Mouse (Mus musculus): ENCODE measurements around the gene Npff. TPM values are rescaled to one million over a fixed set of nuclear protein-coding genes. Genes with fewer than 3 reads are reported as not detected.

Gene Npff
- polyA plus RNA-seq, 1 experiment from 2014 or later = 5.3 TPM

- Histone ChIP-seq H3K4me1 (replicated peaks) (no peaks in the 10 kb centered on the region), H3K27me3 (no peaks in the 10 kb centered on the region), H3K9me3 (no peaks in the 10 kb centered on the region), H3K4me3 (no peak overlapping the region), H3K4me2 (no peak overlapping the region), H3K36me3 (peaks cover 89% of the 10 kb centered on the region), H3K9ac (no peak overlapping the region), H3K27ac (replicated peaks) (no peak overlapping the region)
- no peak for ATAC-seq (ENCODE audit: low FRiP score, low read depth)
- 89% methylated on average over 19 of the region's 19 CpGs for WGBS
Observed at GRCm38 (mm10) chr15:102501084-102501814, 23.5 kb downstream of the Npff start.

- H3K9ac ChIP-seq = no peak overlapping the region
- H3K27me3 ChIP-seq = no peaks in the 10 kb centered on the region
- H3K36me3 ChIP-seq = peaks cover 86% of the 10 kb centered on the region
- no peak overlapping the region for H3K4me2 ChIP-seq
- no peaks in the 10 kb centered on the region for H3K9me3 ChIP-seq
- H3K4me1 ChIP-seq (replicated peaks) = no peaks in the 10 kb centered on the region
- no peak overlapping the region for H3K4me3 ChIP-seq
- no peak overlapping the region for H3K27ac ChIP-seq (replicated peaks)
- no peak for ATAC-seq (ENCODE audit: low FRiP score, low read depth)
- 87% methylated on average over 5 of the region's 5 CpGs for WGBS
Observed at GRCm38 (mm10) chr15:102500479-102500878, 24.3 kb downstream of the Npff start.

- Histone ChIP-seq H3K4me3 (no peak overlapping the region), H3K27me3 (no peaks in the 10 kb centered on the region), H3K27ac (replicated peaks) (no peak overlapping the region), H3K36me3 (peaks cover 85% of the 10 kb centered on the region), H3K9ac (no peak overlapping the region), H3K4me1 (replicated peaks) (no peaks in the 10 kb centered on the region), H3K9me3 (no peaks in the 10 kb centered on the region), H3K4me2 (no peak overlapping the region)
- no peak for ATAC-seq (ENCODE audit: low FRiP score, low read depth)
- WGBS = 88% methylated on average over 6 of the region's 6 CpGs
Observed at GRCm38 (mm10) chr15:102499851-102500250, 24.9 kb downstream of the Npff start.

- WGBS = 79% methylated on average over 3 of the region's 3 CpGs
- H3K27ac ChIP-seq (replicated peaks) = no peak overlapping the region
- peaks cover 84% of the 10 kb centered on the region for H3K36me3 ChIP-seq
- H3K4me1 ChIP-seq (replicated peaks) = no peaks in the 10 kb centered on the region
- no peak overlapping the region for H3K4me3 ChIP-seq
- H3K9me3 ChIP-seq = no peaks in the 10 kb centered on the region
- ATAC-seq (ENCODE audit: low FRiP score, low read depth) = no peak
- H3K9ac ChIP-seq = no peak overlapping the region
- H3K27me3 ChIP-seq = no peaks in the 10 kb centered on the region
- H3K4me2 ChIP-seq = no peak overlapping the region
Observed at GRCm38 (mm10) chr15:102499370-102499769, 25.4 kb downstream of the Npff start.

- Histone ChIP-seq H3K9ac (no peak overlapping the region), H3K9me3 (no peaks in the 10 kb centered on the region), H3K36me3 (peaks cover 84% of the 10 kb centered on the region), H3K27ac (replicated peaks) (no peak overlapping the region), H3K4me3 (no peak overlapping the region), H3K4me2 (no peak overlapping the region), H3K27me3 (no peaks in the 10 kb centered on the region), H3K4me1 (replicated peaks) (no peaks in the 10 kb centered on the region)
- WGBS = 87% methylated on average over 3 of the region's 3 CpGs
- ATAC-seq (ENCODE audit: low FRiP score, low read depth) = no peak
Observed at GRCm38 (mm10) chr15:102498322-102498721, 26.4 kb downstream of the Npff start.

GRCm38 (mm10) chr15:102487664-102488063 is 37.1 kb downstream of the Npff start:
- no peaks in the 10 kb centered on the region for H3K27me3 ChIP-seq
- no peaks in the 10 kb centered on the region for H3K9me3 ChIP-seq
- no peak overlapping the region for H3K4me3 ChIP-seq
- H3K27ac ChIP-seq (replicated peaks) = no peak overlapping the region
- ATAC-seq (ENCODE audit: low FRiP score, low read depth) = no peak
- no peaks in the 10 kb centered on the region for H3K4me1 ChIP-seq (replicated peaks)
- H3K9ac ChIP-seq = no peak overlapping the region
- no peak overlapping the region for H3K4me2 ChIP-seq
- peaks cover 82% of the 10 kb centered on the region for H3K36me3 ChIP-seq
- WGBS = 76% methylated on average over 1 of the region's 1 CpGs

- no peak overlapping the region for H3K4me3 ChIP-seq
- no peak for ATAC-seq (ENCODE audit: low FRiP score, low read depth)
- 91% methylated on average over 12 of the region's 12 CpGs for WGBS
- H3K4me1 ChIP-seq (replicated peaks) = no peaks in the 10 kb centered on the region
- H3K27me3 ChIP-seq = no peaks in the 10 kb centered on the region
- no peak overlapping the region for H3K4me2 ChIP-seq
- H3K9ac ChIP-seq = no peak overlapping the region
- H3K36me3 ChIP-seq = peaks cover 86% of the 10 kb centered on the region
- H3K27ac ChIP-seq (replicated peaks) = no peak overlapping the region
- H3K9me3 ChIP-seq = no peaks in the 10 kb centered on the region
Observed at GRCm38 (mm10) chr15:102485853-102486252, 38.9 kb downstream of the Npff start.

GRCm38 (mm10) chr15:102483136-102483535 is 41.6 kb downstream of the Npff start:
- Histone ChIP-seq H3K27ac (replicated peaks) (no peak overlapping the region), H3K36me3 (peaks cover 82% of the 10 kb centered on the region), H3K4me3 (no peak overlapping the region), H3K9me3 (no peaks in the 10 kb centered on the region), H3K9ac (no peak overlapping the region), H3K4me2 (no peak overlapping the region), H3K4me1 (replicated peaks) (no peaks in the 10 kb centered on the region), H3K27me3 (no peaks in the 10 kb centered on the region)
- no peak for ATAC-seq (ENCODE audit: low FRiP score, low read depth)
- WGBS = 91% methylated on average over 3 of the region's 3 CpGs

GRCm38 (mm10) chr15:102474520-102474919 is 50.2 kb downstream of the Npff start:
- 89% methylated on average over 2 of the region's 2 CpGs for WGBS
- H3K4me3 ChIP-seq = no peak overlapping the region
- peaks cover 23% of the 10 kb centered on the region for H3K4me1 ChIP-seq (replicated peaks)
- H3K4me2 ChIP-seq = no peak overlapping the region
- no peak overlapping the region for H3K27ac ChIP-seq (replicated peaks)
- no peak for ATAC-seq (ENCODE audit: low FRiP score, low read depth)
- H3K9ac ChIP-seq = no peak overlapping the region
- peaks cover 52% of the 10 kb centered on the region for H3K36me3 ChIP-seq
- H3K27me3 ChIP-seq = no peaks in the 10 kb centered on the region
- no peaks in the 10 kb centered on the region for H3K9me3 ChIP-seq

Other genes starting within 250 kb of the Npff start
- gene Mfsd5, start 245.5 kb downstream of the Npff start, polyA plus RNA-seq (2015; fragmentation: Nextera tagmentation; extraction: Ambion mirVana) = 59.7 and 63.5 TPM in 2 replicates
- gene Espl1, start 228.7 kb downstream of the Npff start, polyA plus RNA-seq (2015; fragmentation: Nextera tagmentation; extraction: Ambion mirVana) = 4.4 and 6.7 TPM in 2 replicates
- 460 and 473 TPM in 2 replicates for gene Pfdn5, start 198.8 kb downstream of the Npff start, polyA plus RNA-seq (2015; fragmentation: Nextera tagmentation; extraction: Ambion mirVana)
- 92.6 and 94.2 TPM in 2 replicates for gene Myg1, start 193.2 kb downstream of the Npff start, polyA plus RNA-seq (2015; fragmentation: Nextera tagmentation; extraction: Ambion mirVana)
- 36.8 and 37.9 TPM in 2 replicates for gene Aaas, start 174.2 kb downstream of the Npff start, polyA plus RNA-seq (2015; fragmentation: Nextera tagmentation; extraction: Ambion mirVana)
- 0.57 and 0.71 TPM in 2 replicates for gene Sp7, start 157.8 kb downstream of the Npff start, polyA plus RNA-seq (2015; fragmentation: Nextera tagmentation; extraction: Ambion mirVana)
- 3.4 and 4.0 TPM in 2 replicates for gene Sp1, start 118.8 kb downstream of the Npff start, polyA plus RNA-seq (2015; fragmentation: Nextera tagmentation; extraction: Ambion mirVana)
- gene Amhr2, start 79.6 kb downstream of the Npff start, polyA plus RNA-seq (2015; fragmentation: Nextera tagmentation; extraction: Ambion mirVana) = 0.21 and 0.52 TPM in 2 replicates
- gene Prr13, start 65.9 kb downstream of the Npff start, polyA plus RNA-seq (2015; fragmentation: Nextera tagmentation; extraction: Ambion mirVana) = 88.7 and 98.5 TPM in 2 replicates
- gene Pcbp2, start 54.4 kb downstream of the Npff start, polyA plus RNA-seq (2015; fragmentation: Nextera tagmentation; extraction: Ambion mirVana) = 124 and 126 TPM in 2 replicates
- 9.5 and 14.8 TPM in 2 replicates for gene Gm10337, start 21.2 kb downstream of the Npff start, polyA plus RNA-seq (2015; fragmentation: Nextera tagmentation; extraction: Ambion mirVana)
- 55.7 and 58.3 TPM in 2 replicates for gene Map3k12, start 7.9 kb downstream of the Npff start, polyA plus RNA-seq (2015; fragmentation: Nextera tagmentation; extraction: Ambion mirVana)
- 98.0 and 104 TPM in 2 replicates for gene Tarbp2, start 6.8 kb downstream of the Npff start, polyA plus RNA-seq (2015; fragmentation: Nextera tagmentation; extraction: Ambion mirVana)
- not detected in 2 replicates for gene Gm28047, start 100.1 kb upstream of the Npff start, polyA plus RNA-seq (2015; fragmentation: Nextera tagmentation; extraction: Ambion mirVana)
- gene Atf7, start 100.5 kb upstream of the Npff start, polyA plus RNA-seq (2015; fragmentation: Nextera tagmentation; extraction: Ambion mirVana) = 19.4 and 19.8 TPM in 2 replicates
- 44.4 and 51.0 TPM in 2 replicates for gene Atp5g2, start 147.4 kb upstream of the Npff start, polyA plus RNA-seq (2015; fragmentation: Nextera tagmentation; extraction: Ambion mirVana)
- 40.3 and 43.3 TPM in 2 replicates for gene Calcoco1, start 197.2 kb upstream of the Npff start, polyA plus RNA-seq (2015; fragmentation: Nextera tagmentation; extraction: Ambion mirVana)